Mouse (Mus musculus) megakaryocyte, embryonic 14.5 days (primary cell): ENCODE data around the gene Dazap2. TPM values are rescaled to one million over a fixed set of nuclear protein-coding genes. Genes with fewer than 3 reads are reported as not detected.
"Not testable (repeated sequence)": the region's sequence is repeated elsewhere in the genome, so short reads cannot be mapped to it uniquely, and the experiment has no call there.

Experiments used
- H3K27me3 ChIP-seq: replicated peaks from 2 replicates; pipeline ENCODE3; 2012; ENCODE audit warnings: inconsistent platforms
- H3K36me3 ChIP-seq: replicated peaks from 2 replicates; pipeline ENCODE3; 2012; ENCODE audit warnings: low read length, inconsistent platforms, mixed read lengths
- H3K4me1 ChIP-seq: 2 replicates; pipeline ENCODE4 v1.6.1; 2012; ENCODE audit warnings: inconsistent platforms
- H3K4me3 ChIP-seq: replicated peaks from 2 replicates; pipeline ENCODE3; 2012; ENCODE audit warnings: moderate library complexity, mild to moderate bottlenecking, inconsistent platforms
- H3K9me3 ChIP-seq: 2 replicates; pipeline ENCODE4 v1.6.1; 2012; ENCODE audit warnings: inconsistent platforms
- FLI1 ChIP-seq: IDR thresholded peaks from 2 replicates; pipeline ENCODE4 v1.6.1; 2012; ENCODE audit warnings: low read length, inconsistent platforms, mixed read lengths
- GATA1 ChIP-seq: IDR thresholded peaks from 3 replicates; pipeline ENCODE4 v1.6.1; 2012; ENCODE audit warnings: mixed read lengths, low read length, inconsistent platforms, borderline replicate concordance
- polyA plus RNA-seq: library from polyadenylated mRNA; stranded (reverse); fragments of >175 nt; gene quantifications from 2 replicates; pipeline ENCODE4 v1.2.3, GENCODE M21; 2012; ENCODE audit warnings: low replicate concordance; ENCODE audit not compliant: insufficient read depth

Dazap2 gene
- polyA plus RNA-seq, 1 experiment: 28.5 TPM

DNA sequence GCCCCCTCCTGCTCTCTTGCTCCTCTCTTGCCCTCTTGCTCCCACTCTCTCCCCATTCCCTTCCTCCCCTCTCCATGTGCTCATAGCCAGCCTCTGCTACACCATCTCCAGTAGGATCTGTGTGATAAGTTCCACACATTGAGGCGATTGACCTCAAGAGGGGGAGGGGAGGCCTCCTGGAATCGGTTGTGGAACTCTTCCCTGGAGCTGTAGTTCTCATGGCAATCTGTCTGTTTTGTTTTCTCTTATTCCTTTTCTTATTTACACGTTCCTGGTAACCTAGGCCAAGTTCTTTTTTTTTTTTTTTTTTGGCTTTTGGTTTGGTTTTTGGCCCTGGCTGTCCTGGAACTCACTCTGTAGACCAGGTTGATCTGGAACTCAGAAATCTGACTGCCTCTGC, 13.5 kb upstream of the Dazap2 start:
- H3K9me3 ChIP-seq: no peaks in the 10 kb centered on the region
- H3K4me1 ChIP-seq: peaks cover 47% of the 10 kb centered on the region
- peaks cover 56% of the 10 kb centered on the region for H3K27me3 ChIP-seq
- TF ChIP-seq FLI1: no peak
- TF ChIP-seq GATA1: no peak
- peak overlapping the region; percentile 56 for H3K4me3 ChIP-seq
- no peaks in the 10 kb centered on the region for H3K36me3 ChIP-seq

- H3K4me1 ChIP-seq: peaks cover 48% of the 10 kb centered on the region
- not testable (repeated sequence) for H3K36me3 ChIP-seq, H3K9me3 ChIP-seq, H3K4me3 ChIP-seq
- peaks cover 33% of the 10 kb centered on the region for H3K27me3 ChIP-seq
Observed at GRCm38 (mm10) chr15:100606677-100607076, 8.5 kb upstream of the Dazap2 start.

GRCm38 (mm10) chr15:100611951-100612350, 3.2 kb upstream of the Dazap2 start:
- H3K4me3 ChIP-seq: no peak overlapping the region
- H3K4me1 ChIP-seq: peaks cover 61% of the 10 kb centered on the region
- H3K27me3 ChIP-seq: peaks cover 10% of the 10 kb centered on the region
- peaks cover 5% of the 10 kb centered on the region; the same call in 1 of the 2 replicates for H3K9me3 ChIP-seq
- H3K36me3 ChIP-seq: peaks cover 7% of the 10 kb centered on the region
- TF ChIP-seq GATA1 (no peak), FLI1 (no peak)

GRCm38 (mm10) chr15:100612432-100612831, 2.7 kb upstream of the Dazap2 start:
- Histone ChIP-seq H3K4me3 (no peak overlapping the region), H3K9me3 (peaks cover 4% of the 10 kb centered on the region; the same call in 1 of the 2 replicates), H3K4me1 (peaks cover 65% of the 10 kb centered on the region), H3K36me3 (peaks cover 11% of the 10 kb centered on the region), H3K27me3 (peaks cover 10% of the 10 kb centered on the region)
- TF ChIP-seq FLI1 (no peak), GATA1 (no peak)

GRCm38 (mm10) chr15:100613584-100613983, 1.6 kb upstream of the Dazap2 start:
- H3K4me1 ChIP-seq: peaks cover 72% of the 10 kb centered on the region
- peak overlapping the region; percentile 85 for H3K4me3 ChIP-seq
- H3K9me3 ChIP-seq: no peaks in the 10 kb centered on the region

DNA sequence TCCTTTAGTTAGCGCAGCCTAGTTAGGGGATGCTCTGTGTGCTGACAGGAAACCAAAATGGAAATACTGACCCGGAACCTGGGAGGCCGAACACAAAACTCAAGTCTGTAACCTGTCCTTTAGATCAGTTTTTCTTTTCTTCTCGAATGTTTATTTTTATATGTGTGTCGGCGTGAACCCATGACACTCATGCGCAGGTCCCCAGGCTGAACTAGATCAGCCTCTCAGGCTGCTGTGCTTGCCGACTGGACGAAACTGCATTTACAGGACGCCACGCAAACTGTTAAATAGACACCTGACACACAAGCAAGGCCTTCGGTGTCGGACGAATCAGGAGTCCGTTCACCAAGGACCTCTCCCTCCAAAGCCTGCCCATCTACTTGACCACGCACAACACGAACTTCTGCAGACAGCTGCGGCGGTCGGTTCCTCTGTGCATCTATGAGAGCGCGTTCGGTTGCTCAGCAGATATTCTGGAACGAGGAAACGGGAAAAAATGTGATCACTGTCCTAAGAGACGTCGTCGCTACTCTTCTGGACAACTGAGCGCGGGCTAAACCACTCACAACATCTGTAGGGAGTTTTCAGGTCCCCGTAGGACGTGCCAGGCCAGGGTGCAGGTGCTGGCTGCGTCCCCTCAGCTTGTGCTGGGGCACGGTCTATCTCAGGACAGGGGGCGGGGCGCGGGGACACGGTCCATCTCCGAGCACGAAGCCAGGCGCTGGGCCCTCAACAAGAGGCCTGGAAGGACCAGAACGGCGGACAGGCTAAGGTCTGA, 742 bp upstream of the Dazap2 start:
- Histone ChIP-seq H3K9me3 (no peaks in the 10 kb centered on the region), H3K4me1 (peaks cover 76% of the 10 kb centered on the region), H3K27me3 (peaks cover 4% of the 10 kb centered on the region), H3K36me3 (peaks cover 31% of the 10 kb centered on the region), H3K4me3 (peak overlapping the region; percentile 100)
- TF ChIP-seq GATA1: no peak
- TF ChIP-seq FLI1: no peak

More at GRCm38 (mm10) chr15:100613584-100613983, 1.6 kb upstream of the Dazap2 start:
- Histone ChIP-seq H3K36me3 (peaks cover 23% of the 10 kb centered on the region), H3K27me3 (peaks cover 9% of the 10 kb centered on the region)
- TF ChIP-seq FLI1: no peak
- no peak for TF ChIP-seq GATA1

GRCm38 (mm10) chr15:100615825-100616220, 674 bp downstream of the Dazap2 start:
- peaks cover 68% of the 10 kb centered on the region for H3K4me1 ChIP-seq
- no peaks in the 10 kb centered on the region for H3K9me3 ChIP-seq
- no peaks in the 10 kb centered on the region for H3K27me3 ChIP-seq
- peaks cover 45% of the 10 kb centered on the region for H3K36me3 ChIP-seq
- peak overlapping the region; percentile 100 for H3K4me3 ChIP-seq
- no peak for TF ChIP-seq GATA1
- no peak for TF ChIP-seq FLI1

DNA sequence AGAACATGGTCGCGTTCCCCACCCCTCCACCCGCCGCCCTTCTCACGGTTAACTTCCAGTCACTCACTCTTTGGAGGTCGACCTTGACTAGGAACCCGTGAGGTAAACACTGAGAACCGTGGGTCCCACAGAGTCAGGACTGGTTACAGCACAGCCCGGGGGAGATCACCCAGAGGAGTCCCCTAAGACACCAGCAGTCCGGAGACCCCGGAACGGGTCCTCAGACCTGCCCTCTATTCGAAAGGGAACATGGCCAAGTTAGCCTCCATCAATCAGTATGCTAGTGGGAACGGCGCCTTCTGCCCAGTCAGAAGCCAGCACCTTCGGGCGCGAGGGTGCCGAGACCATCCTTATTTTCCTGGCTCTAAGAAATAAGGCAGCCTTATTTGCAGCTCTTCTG, 1.1 kb downstream of the Dazap2 start:
- Histone ChIP-seq H3K9me3 (no peaks in the 10 kb centered on the region), H3K4me1 (peaks cover 65% of the 10 kb centered on the region), H3K36me3 (peaks cover 49% of the 10 kb centered on the region), H3K4me3 (peak overlapping the region; percentile 100), H3K27me3 (no peaks in the 10 kb centered on the region)
- TF ChIP-seq FLI1: no peak
- TF ChIP-seq GATA1: no peak

DNA sequence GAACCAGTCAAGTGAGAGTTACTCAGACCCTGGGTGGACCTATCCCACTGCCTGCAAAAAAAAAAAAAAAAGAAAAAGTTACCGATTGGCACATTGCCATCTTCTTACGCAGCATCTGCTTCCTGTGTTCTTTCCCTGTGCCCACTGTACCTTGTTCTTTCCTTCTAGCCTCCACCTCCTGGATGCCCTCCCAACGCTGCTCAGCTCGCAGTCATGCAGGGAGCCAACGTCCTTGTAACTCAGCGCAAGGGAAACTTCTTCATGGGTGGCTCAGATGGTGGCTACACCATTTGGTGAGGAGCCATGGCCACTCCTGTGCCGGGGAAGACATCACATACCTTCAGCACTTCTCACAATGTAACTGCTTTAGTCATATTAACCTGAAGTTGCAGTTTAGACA, 4.1 kb downstream of the Dazap2 start:
- Histone ChIP-seq H3K36me3 (peaks cover 69% of the 10 kb centered on the region), H3K27me3 (no peaks in the 10 kb centered on the region), H3K9me3 (no peaks in the 10 kb centered on the region), H3K4me1 (peaks cover 59% of the 10 kb centered on the region), H3K4me3 (no peak overlapping the region)
- TF ChIP-seq GATA1 (no peak), FLI1 (no peak)

- not testable (repeated sequence) for H3K27me3 ChIP-seq, H3K9me3 ChIP-seq, H3K4me3 ChIP-seq
- Histone ChIP-seq H3K36me3 (peaks cover 70% of the 10 kb centered on the region), H3K4me1 (peaks cover 55% of the 10 kb centered on the region)
Observed at GRCm38 (mm10) chr15:100621671-100622070, 6.5 kb downstream of the Dazap2 start.

DNA sequence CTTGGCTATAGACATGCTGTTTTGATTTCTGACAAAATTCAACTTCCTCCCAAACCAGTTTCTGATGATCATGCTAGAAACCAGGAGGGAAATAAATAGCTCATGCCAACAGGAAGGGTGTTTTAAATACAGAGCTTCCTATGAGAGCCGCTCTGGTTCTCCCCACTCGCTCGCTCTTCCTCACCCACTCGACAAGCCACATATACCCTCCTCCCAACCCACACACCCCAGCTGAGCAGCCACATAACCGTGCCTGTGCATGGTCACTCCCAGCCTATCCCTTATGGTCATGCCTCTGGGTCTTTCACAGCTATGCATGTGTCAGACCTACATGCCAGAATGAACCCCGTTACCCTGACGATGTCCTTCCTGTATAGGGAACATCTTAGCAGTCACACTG, 7.0 kb downstream of the Dazap2 start:
- peaks cover 50% of the 10 kb centered on the region for H3K4me1 ChIP-seq
- H3K27me3 ChIP-seq: no peaks in the 10 kb centered on the region
- H3K4me3 ChIP-seq: peak overlapping the region; percentile 48
- peaks cover 65% of the 10 kb centered on the region for H3K36me3 ChIP-seq
- TF ChIP-seq GATA1 (no peak), FLI1 (no peak)
- no peaks in the 10 kb centered on the region for H3K9me3 ChIP-seq
